Mouse (Mus musculus) liver, embryonic 12.5 days (tissue): ENCODE data around the gene Matn4. TPM values are rescaled to one million over a fixed set of nuclear protein-coding genes. Genes with fewer than 3 reads are reported as not detected.
A peak's percentile ranks its signal among the peaks of the same experiment; 100 is the strongest.

ENCODE experiments used
- ATAC-seq: fragments of 200-750 bp; cut with Nextera tagmentation; 2 replicates; pipeline ENCODE4 v1.8.0; 2017; ENCODE audit warnings: moderate number of reproducible peaks, mild to moderate bottlenecking, moderate library complexity
- H3K27ac ChIP-seq: fragments of 300-500 bp; sonication (generic); 2 replicates; pipeline ENCODE4 v1.5.1; 2016; ENCODE audit warnings: mild to moderate bottlenecking
- H3K27me3 ChIP-seq: fragments of 300-500 bp; sonication (generic); replicated peaks from 2 replicates; pipeline ENCODE4 v1.6.1; 2016; ENCODE audit warnings: mild to moderate bottlenecking, moderate library complexity
- H3K36me3 ChIP-seq: fragments of 300-500 bp; sonication (generic); 2 replicates; pipeline ENCODE4 v1.6.1; 2016; ENCODE audit warnings: mild to moderate bottlenecking, moderate library complexity
- H3K4me1 ChIP-seq: fragments of 300-500 bp; sonication (generic); 2 replicates; pipeline ENCODE4 v1.6.1; 2016
- H3K4me2 ChIP-seq: fragments of 300-500 bp; sonication (generic); 2 replicates; pipeline ENCODE4 v1.6.1; 2016; ENCODE audit warnings: mild to moderate bottlenecking, moderate library complexity
- H3K4me3 ChIP-seq: fragments of 300-500 bp; sonication (generic); 2 replicates; pipeline ENCODE4 v1.5.1; 2016; ENCODE audit warnings: mild to moderate bottlenecking, moderate library complexity
- H3K9ac ChIP-seq: fragments of 300-500 bp; sonication (generic); 2 replicates; pipeline ENCODE4 v1.6.1; 2016; ENCODE audit warnings: mild to moderate bottlenecking, moderate library complexity
- H3K9me3 ChIP-seq: fragments of 300-500 bp; sonication (generic); replicated peaks from 2 replicates; pipeline ENCODE4 v1.6.1; 2016; ENCODE audit warnings: mild to moderate bottlenecking, moderate library complexity
- WGBS: fragments of 180-500 bp; shearing (Covaris S2); methylation state at CpG from one replicate; pipeline ENCODE4 v1.1.7; 2016; ENCODE audit not compliant: insufficient replicate concordance; 5-methylcytosine and 5-hydroxymethylcytosine counted together
- polyA plus RNA-seq: library from polyadenylated mRNA; unstranded; fragments of >200 nt; fragmentation: Nextera tagmentation; extraction: Ambion mirVana; gene quantifications from 2 replicates; pipeline ENCODE4 v1.2.1, GENCODE M21; 2016

Gene Matn4
- polyA plus RNA-seq, 1 experiment from 2014 or later = 0.41 TPM

DNA sequence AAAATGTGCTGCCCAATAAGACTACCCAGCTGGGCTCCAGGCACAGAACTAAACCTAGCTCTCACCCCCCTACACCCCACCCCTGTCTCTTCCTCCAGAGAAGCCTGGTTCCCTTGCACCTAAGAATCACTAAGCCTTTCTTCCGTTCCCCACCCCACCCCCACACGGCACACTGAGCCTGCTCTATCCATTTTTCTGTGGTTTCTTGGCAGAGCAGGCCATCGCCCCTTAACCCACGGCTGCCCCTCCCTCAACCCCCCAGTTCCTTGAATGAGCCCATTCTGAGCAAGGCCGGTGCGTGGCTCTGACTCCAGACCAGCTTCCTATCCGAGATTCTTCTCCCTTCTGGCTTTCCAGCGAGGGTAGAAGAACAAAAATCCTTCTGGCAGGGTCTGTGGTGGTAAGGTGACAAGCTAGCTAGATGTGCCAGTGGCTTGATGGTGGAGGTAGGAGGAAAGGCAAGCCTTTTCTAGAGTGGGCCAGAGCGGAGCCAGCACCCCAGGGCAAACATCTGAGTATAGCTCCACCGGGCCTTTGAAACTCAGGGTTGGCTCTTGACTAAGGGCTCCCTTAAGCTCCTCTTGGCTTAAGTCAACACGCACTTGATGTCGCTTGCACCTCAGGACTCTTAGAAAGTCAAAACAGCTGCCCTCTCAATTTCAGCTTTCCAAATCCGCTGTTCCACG lies 1.4 kb downstream of the Matn4 start:
- no peaks in the 10 kb centered on the region for H3K9me3 ChIP-seq
- WGBS = 10% methylated on average over 14 of the region's 14 CpGs

DNA sequence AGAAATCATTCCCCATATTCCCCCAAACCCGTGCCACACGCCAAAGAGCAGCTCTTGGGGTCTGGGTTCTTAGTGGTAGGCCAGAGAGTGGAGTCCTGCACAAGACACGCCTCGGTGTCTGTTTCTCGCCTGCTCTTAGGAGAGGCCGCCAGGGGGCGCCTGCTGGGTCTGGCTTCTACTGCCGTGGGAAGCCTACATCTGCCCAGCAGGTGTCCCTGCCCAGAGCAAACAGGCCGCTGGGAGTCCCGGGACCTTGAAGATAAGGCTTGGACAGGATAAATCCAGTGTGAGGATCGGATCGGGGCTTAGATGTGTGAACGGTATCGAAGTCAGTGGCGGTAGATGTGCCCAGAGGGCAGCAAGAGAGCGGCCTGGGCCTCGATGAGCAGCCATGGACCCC lies 2.1 kb downstream of the Matn4 start, which contains the start of gene Rbpjl:
Rbpjl (plus strand) TSS at position 236 of the 400 bp plus-strand sequence.
- Histone ChIP-seq H3K4me1 (no peaks in the 10 kb centered on the region), H3K9me3 (peaks cover 3% of the 10 kb centered on the region), H3K4me3 (no peak within 1 kb of the TSS), H3K36me3 (no peaks in the 10 kb centered on the region), H3K27me3 (peaks cover 91% of the 10 kb centered on the region), H3K4me2 (no peak within 1 kb of the TSS), H3K9ac (no peak within 1 kb of the TSS), H3K27ac (no peak within 1 kb of the TSS)
- ATAC-seq = 0 out of 2 replicates have a peak, but pooled peaks have one; percentile 35
- WGBS = 8% methylated on average over 17 of the region's 17 CpGs

More for the DNA sequence above, 1.4 kb downstream of the Matn4 start:
- Histone ChIP-seq H3K4me3 (no peak overlapping the region), H3K9ac (no peak overlapping the region), H3K27ac (no peak overlapping the region), H3K4me2 (no peak overlapping the region), H3K27me3 (peaks cover 98% of the 10 kb centered on the region), H3K36me3 (no peaks in the 10 kb centered on the region), H3K4me1 (no peaks in the 10 kb centered on the region)
- no peak for ATAC-seq

DNA sequence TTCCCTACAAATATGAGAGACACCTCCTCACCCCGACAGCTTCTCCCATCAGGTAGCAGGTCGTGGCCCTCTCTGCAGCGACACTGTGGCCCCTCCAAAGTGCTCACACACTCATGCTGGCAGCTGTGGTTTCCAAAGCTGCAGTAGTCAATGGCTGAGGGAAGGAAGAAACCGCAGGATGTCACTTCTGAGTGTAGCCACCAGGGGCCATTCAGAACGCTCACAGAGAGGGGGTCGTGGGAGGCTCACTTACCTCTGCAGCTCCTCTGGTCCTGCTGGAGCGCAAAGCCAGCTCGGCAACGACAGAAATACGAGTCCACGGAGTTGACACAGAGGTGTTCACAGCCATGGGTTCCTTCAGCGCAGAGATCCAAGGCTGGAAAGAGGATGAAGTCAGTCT lies 8.0 kb downstream of the Matn4 start:
- peaks cover 11% of the 10 kb centered on the region for H3K9me3 ChIP-seq
- 58% methylated on average over 12 of the region's 12 CpGs for WGBS

DNA sequence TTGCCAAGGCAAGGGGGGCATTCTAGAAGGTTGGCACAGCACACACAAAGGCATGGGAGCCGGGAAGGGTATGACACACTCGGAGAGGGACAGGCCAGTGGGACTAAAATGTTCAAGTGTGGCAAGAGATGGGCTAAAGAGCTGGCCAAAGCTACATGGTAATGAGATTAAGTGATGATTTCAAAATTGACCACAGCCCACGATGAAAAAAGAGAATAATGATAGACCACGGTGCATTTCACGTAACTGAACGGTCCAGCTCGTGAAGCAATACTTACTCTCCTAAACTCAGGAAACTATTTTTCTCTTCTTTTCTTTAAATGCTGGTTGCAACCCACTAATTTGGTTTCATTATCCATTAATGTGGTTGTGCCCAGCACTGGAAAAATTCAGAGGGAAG lies 8.9 kb downstream of the Matn4 start:
- WGBS = 82% methylated on average over 7 of the region's 7 CpGs
- ATAC-seq = no peak
- no peak overlapping the region for H3K27ac ChIP-seq
- no peak overlapping the region for H3K4me2 ChIP-seq
- no peaks in the 10 kb centered on the region for H3K4me1 ChIP-seq
- peaks cover 11% of the 10 kb centered on the region for H3K9me3 ChIP-seq
- H3K27me3 ChIP-seq = peaks cover 44% of the 10 kb centered on the region
- H3K9ac ChIP-seq = no peak overlapping the region
- H3K4me3 ChIP-seq = no peak overlapping the region
- H3K36me3 ChIP-seq = no peaks in the 10 kb centered on the region

More for the DNA sequence above, 8.0 kb downstream of the Matn4 start:
- Histone ChIP-seq H3K9ac (no peak overlapping the region), H3K27ac (no peak overlapping the region), H3K4me2 (no peak overlapping the region), H3K4me1 (no peaks in the 10 kb centered on the region), H3K4me3 (no peak overlapping the region), H3K36me3 (no peaks in the 10 kb centered on the region), H3K27me3 (peaks cover 48% of the 10 kb centered on the region)
- no peak for ATAC-seq

DNA sequence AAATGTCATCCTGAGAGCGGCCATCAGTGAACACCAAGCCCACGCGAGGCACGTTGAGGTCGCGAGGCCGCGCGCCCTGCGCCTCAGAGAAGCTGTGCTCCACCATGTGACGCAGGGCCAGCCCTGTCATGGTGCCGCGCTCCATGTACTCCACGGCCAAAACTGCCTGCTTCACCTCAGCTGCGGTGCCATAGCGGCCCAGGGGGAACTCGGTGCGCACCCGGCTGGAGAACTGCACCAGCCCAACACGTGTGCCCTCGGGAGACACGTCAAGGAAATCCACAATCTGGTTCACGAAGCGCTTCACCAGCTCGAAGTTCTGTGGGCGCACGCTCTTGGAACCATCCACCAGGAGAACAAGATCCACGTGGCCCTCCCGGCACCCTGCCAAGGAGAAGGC lies 11.8 kb downstream of the Matn4 start:
- Histone ChIP-seq H3K27ac (no peak overlapping the region), H3K4me1 (no peaks in the 10 kb centered on the region)
- WGBS = 65% methylated on average over 29 of the region's 29 CpGs

DNA sequence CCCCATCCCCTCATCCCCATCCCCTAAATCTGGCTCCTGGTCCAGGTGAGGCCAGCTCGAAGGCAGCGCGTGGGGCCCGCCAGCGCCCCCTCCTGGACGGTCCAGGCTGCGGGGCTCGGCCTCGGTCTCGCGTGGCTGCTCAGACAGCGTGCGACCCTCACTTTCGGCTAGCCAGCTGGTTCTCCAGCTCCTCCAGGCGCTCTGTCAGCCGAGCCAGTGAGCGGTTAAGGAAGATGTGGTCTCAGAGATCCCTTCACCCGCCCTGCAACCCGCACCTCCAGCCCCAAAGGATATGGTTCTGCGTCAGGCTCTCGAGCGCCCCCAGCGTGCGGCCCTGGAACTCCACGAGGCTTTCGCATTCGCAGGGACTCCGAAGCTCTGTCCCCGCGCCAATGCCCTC lies 15.5 kb downstream of the Matn4 start:
- 2% methylated on average over 30 of the region's 30 CpGs for WGBS
- Histone ChIP-seq H3K36me3 (no peaks in the 10 kb centered on the region), H3K4me2 (peak overlapping the region; percentile 65), H3K4me3 (peak overlapping the region; percentile 42), H3K27ac (no peak overlapping the region), H3K4me1 (no peaks in the 10 kb centered on the region), H3K27me3 (peaks cover 68% of the 10 kb centered on the region), H3K9me3 (no peaks in the 10 kb centered on the region), H3K9ac (no peak overlapping the region)
- peak; percentile 44 for ATAC-seq

More for the DNA sequence above, 11.8 kb downstream of the Matn4 start:
- Histone ChIP-seq H3K9me3 (peaks cover 10% of the 10 kb centered on the region), H3K9ac (no peak overlapping the region), H3K27me3 (peaks cover 46% of the 10 kb centered on the region), H3K4me2 (no peak overlapping the region), H3K36me3 (no peaks in the 10 kb centered on the region), H3K4me3 (no peak overlapping the region)
- no peak for ATAC-seq

DNA sequence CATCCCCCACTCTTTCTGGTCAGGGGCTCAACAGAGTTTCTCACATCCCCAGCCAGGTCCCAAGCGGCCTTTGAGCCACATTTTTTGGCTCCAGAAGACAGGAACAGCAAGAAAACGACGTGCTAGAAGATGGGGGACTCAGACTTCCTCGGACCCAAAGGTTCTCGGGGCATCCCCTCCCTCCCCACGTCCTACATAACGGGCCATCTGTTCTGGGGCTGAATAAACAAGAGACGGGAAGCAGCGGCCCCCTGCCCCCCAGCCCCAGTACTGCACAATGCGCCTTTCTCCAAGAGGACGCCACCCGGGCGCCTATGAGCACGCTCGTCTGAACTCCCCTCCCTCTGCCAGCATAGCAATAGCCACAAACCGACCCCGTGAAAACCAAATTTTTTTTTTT lies 15.9 kb downstream of the Matn4 start, which contains the start of gene Slpi:
Slpi (minus strand) TSS at position 76 of the 400 bp plus-strand sequence.
- Histone ChIP-seq H3K4me2 (peak within 1 kb of the TSS; percentile 65), H3K4me1 (no peaks in the 10 kb centered on the region), H3K9me3 (no peaks in the 10 kb centered on the region), H3K4me3 (peak within 1 kb of the TSS; percentile 42), H3K36me3 (no peaks in the 10 kb centered on the region), H3K27ac (no peak within 1 kb of the TSS), H3K9ac (no peak within 1 kb of the TSS), H3K27me3 (peaks cover 67% of the 10 kb centered on the region)
- ATAC-seq = no peak
- WGBS = 3% methylated on average over 17 of the region's 17 CpGs

DNA sequence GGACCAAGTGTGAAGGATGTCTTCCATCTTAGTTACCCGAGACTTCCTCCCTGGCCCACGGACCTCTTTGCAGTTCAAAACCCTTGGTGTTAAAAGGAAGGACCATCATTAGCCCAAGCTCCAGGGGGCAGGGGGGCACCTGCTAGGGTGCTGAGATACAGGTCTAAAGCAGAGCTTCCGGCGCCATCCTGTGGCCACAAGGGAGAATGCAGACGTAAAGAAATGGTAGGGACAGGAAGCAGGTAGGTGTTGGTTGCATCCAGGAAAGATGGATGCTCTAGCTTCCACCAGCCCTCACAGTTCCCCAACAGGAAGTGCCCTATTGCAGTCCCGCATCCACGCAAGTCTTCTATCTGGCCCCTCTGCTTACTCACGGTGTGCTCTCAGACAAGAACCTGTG lies 18.0 kb downstream of the Matn4 start:
- no peaks in the 10 kb centered on the region for H3K4me1 ChIP-seq
- ATAC-seq = no peak
- no peak overlapping the region for H3K27ac ChIP-seq
- H3K4me2 ChIP-seq = no peak overlapping the region
- H3K4me3 ChIP-seq = no peak overlapping the region
- 4% methylated on average over 8 of the region's 8 CpGs for WGBS
- no peaks in the 10 kb centered on the region for H3K9me3 ChIP-seq
- no peak overlapping the region for H3K9ac ChIP-seq
- no peaks in the 10 kb centered on the region for H3K36me3 ChIP-seq
- peaks cover 60% of the 10 kb centered on the region for H3K27me3 ChIP-seq

DNA sequence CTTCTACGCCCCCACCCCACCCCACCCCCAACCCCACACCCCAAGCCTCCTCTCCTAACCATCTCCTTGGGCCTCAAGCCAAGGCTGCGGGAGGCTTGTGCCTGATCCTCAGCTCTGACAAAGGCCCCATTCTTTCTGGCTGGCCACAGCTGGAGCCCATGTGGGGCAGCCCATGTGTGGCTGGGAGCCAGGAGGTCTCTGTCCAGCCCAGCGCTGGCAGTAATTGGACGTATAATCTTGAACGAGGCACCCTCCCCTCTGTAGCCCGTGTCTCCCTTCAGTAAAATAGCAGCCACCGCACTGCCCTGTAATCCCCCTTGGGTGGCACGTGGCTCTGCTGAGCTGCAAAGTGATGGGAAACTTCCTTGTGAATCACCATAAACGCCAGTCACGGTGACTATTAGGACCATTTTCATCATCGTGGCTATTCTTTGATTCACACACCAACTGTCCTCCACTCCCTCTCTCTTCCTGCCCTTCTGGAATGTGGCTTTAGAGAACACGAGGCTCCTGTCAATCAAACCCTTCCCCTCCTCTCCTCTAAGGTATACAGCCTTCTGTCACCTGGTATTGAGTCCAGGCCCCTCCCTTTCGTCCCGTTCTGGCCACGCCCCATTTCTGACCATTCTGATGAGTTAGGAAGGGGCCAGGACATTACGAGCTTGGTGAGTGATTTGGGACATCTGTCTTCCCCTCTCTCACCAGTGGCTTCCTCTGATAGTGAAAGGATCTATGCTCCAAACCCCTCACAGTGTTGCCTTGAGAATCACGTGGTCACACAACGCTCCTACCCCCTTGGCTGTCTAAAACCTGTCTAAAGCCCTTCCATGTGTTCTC lies 18.8 kb downstream of the Matn4 start:
- no peak for ATAC-seq
- Histone ChIP-seq H3K9ac (no peak overlapping the region), H3K4me3 (no peak overlapping the region), H3K36me3 (no peaks in the 10 kb centered on the region), H3K27ac (no peak overlapping the region), H3K27me3 (peaks cover 55% of the 10 kb centered on the region), H3K9me3 (no peaks in the 10 kb centered on the region), H3K4me1 (no peaks in the 10 kb centered on the region), H3K4me2 (no peak overlapping the region)
- WGBS = 23% methylated on average over 18 of the region's 18 CpGs

DNA sequence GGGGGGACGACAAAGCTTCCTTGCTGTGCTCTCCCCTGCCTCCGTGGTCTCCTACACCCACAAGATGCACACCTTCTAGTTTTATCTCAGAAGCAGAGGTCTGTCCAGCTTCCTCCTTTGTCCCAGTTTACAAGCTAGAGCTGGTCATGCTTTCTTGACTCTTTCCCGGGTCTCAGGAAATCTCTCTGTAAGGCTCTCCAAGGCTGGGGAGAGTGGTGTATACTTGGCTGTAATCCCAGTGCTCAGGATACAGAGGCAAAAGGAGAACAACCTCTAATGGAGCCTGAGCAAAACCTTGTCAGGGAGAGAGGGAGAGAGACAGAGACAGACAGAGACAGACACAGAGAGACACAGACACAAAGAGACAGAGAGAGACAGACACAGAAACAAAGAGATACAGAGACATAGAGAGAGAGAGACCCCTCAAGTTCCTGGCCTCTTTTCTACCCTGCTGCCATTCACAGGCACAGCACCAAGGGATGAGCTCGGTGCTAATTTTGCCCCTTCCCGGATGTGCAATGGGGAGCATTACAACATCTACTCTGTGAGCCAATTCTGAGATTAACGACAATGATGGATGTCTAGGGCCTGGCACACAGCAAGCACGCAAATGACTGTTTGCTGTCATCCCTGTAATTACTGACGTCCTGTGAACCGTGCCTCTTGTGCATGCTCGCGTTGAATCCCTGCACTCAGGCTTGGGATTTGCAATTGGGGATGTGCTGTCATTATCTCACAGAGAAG lies 21.1 kb downstream of the Matn4 start:
- Histone ChIP-seq H3K27ac (no peak overlapping the region), H3K9me3 (no peaks in the 10 kb centered on the region), H3K27me3 (peaks cover 36% of the 10 kb centered on the region), H3K9ac (no peak overlapping the region), H3K4me1 (no peaks in the 10 kb centered on the region), H3K4me2 (no peak overlapping the region), H3K36me3 (no peaks in the 10 kb centered on the region), H3K4me3 (no peak overlapping the region)
- ATAC-seq = no peak
- WGBS = 49% methylated on average over 11 of the region's 11 CpGs

DNA sequence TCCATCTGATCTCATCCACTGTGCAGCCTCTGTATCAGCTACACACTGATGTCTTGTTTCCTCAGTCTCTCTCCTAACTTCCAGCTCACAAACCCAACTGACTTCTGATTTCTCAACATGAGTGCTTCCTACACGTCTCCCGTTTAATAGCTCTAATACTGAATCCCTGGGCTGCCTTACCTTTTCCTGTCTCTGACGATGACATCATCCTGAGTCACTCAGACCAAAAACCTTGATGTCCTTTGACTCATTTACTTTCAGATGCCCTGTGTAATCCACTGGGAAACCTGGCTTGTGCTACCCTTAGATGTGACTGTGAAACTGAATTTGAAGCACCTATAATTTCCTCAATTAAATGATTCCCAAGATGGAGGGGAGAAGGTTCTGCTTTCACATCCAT lies 22.0 kb downstream of the Matn4 start:
- Histone ChIP-seq H3K4me1 (no peaks in the 10 kb centered on the region), H3K4me3 (no peak overlapping the region), H3K27ac (no peak overlapping the region), H3K27me3 (peaks cover 27% of the 10 kb centered on the region), H3K36me3 (no peaks in the 10 kb centered on the region), H3K9me3 (no peaks in the 10 kb centered on the region), H3K9ac (no peak overlapping the region), H3K4me2 (no peak overlapping the region)
- ATAC-seq = no peak
- 44% methylated on average over 3 of the region's 3 CpGs for WGBS

DNA sequence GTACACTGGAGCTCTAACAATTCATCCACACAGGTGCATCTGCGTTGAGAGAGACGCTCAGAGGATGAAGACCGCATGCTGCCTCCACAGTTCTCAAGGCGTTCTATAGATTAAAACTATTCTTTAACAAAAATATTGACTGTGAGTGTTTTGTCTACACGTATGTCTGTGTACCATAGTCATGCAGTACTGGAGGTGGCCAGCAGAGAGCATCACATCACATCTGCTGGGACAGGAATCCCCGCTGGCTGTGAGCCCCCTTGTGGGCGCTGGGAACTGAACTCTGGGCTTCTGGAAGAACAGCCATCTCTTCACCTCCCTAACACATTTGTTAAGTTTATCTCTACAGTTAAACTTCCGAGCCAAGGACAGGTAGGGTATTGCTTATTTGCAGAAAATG lies 23.2 kb downstream of the Matn4 start:
- Histone ChIP-seq H3K27ac (no peak overlapping the region), H3K9me3 (no peaks in the 10 kb centered on the region), H3K27me3 (peaks cover 17% of the 10 kb centered on the region; the same call in 1 of the 2 replicates), H3K9ac (no peak overlapping the region), H3K36me3 (no peaks in the 10 kb centered on the region), H3K4me3 (no peak overlapping the region), H3K4me1 (no peaks in the 10 kb centered on the region), H3K4me2 (no peak overlapping the region)
- 62% methylated on average over 8 of the region's 8 CpGs for WGBS
- no peak for ATAC-seq
